In the genomic region with DNA sequence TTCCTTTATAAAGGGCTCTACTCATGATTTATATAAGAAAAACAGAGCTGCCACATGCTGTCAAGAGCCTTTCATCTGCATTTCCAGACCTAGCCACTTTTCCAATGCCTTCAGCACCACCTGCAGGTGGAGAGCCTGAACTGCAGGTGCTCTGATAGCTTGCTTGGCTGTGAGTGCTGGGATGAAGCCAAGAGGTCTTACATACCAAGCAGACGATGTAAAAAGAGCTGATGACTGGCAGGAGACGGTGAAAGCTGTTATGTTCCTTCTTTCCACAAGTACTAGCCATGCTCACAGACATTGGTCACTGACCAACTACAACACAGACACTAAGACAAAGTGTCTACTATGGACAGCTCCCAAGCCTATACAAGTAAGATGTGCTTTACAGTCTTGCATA, we compare ENCODE assay signal across 8 mouse cellular contexts. TPM values are rescaled to one million over a fixed set of nuclear protein-coding genes. Genes with fewer than 3 reads are reported as not detected.
DNase-seq lines count a peak whose midpoint lies in the region; ATAC-seq lines count a peak whose summit lies in the region.

No protein-coding gene starts in this region.

- H3K4me3 ChIP-seq in embryonic facial prominence, embryonic 11.5 days (ENCODE audit: low read depth, low read length) = no peak overlapping the region
- no peak overlapping the region for H3K4me3 ChIP-seq in limb, embryonic 11.5 days (ENCODE audit: low read depth, low read length)

- WGBS in embryonic facial prominence, embryonic 11.5 days = 12% methylated on average over 2 of the region's 2 CpGs
- WGBS in limb, embryonic 11.5 days = 24% methylated on average over 2 of the region's 2 CpGs

- H3K4me1 ChIP-seq in embryonic facial prominence, embryonic 11.5 days (ENCODE audit: control insufficient read depth, insufficient read depth, low read length) = no peaks in the 10 kb centered on the region; the same call in 1 of the 2 replicates
- 0 out of 2 replicates have a peak, but pooled peaks cover 3% of the 10 kb centered on the region for H3K4me1 ChIP-seq in limb, embryonic 11.5 days (ENCODE audit: control insufficient read depth, insufficient read depth, low read length)

- H3K36me3 ChIP-seq in embryonic facial prominence, embryonic 11.5 days (replicated peaks; ENCODE audit: control insufficient read depth, insufficient read depth, low read depth, low read length) = no peaks in the 10 kb centered on the region
- H3K36me3 ChIP-seq in limb, embryonic 11.5 days (ENCODE audit: control insufficient read depth, insufficient read depth, low read length) = no peaks in the 10 kb centered on the region; the same call in 1 of the 2 replicates
- H3K36me3 ChIP-seq in splenic B cell, adult 2 months (ENCODE audit: control insufficient read depth, insufficient read depth, low read length, poor library complexity, severe bottlenecking) = peaks cover 2% of the 10 kb centered on the region; the same call in 1 of the 2 replicates

- no peak overlapping the region for H3K4me2 ChIP-seq in embryonic facial prominence, embryonic 11.5 days (ENCODE audit: low read depth, low read length)
- no peak overlapping the region for H3K4me2 ChIP-seq in limb, embryonic 11.5 days (ENCODE audit: low read depth, severe bottlenecking)

- H3K9me3 ChIP-seq in embryonic facial prominence, embryonic 11.5 days (replicated peaks; ENCODE audit: control insufficient read depth, low read length) = no peaks in the 10 kb centered on the region
- H3K9me3 ChIP-seq in limb, embryonic 11.5 days (ENCODE audit: control insufficient read depth, low read length) = no peaks in the 10 kb centered on the region

- H3K27me3 ChIP-seq in embryonic facial prominence, embryonic 11.5 days (ENCODE audit: control insufficient read depth, insufficient read depth, low read length) = no peaks in the 10 kb centered on the region
- H3K27me3 ChIP-seq in limb, embryonic 11.5 days (ENCODE audit: control insufficient read depth, insufficient read depth, low read length) = no peaks in the 10 kb centered on the region
- H3K27me3 ChIP-seq in splenic B cell, adult 2 months (ENCODE audit: control insufficient read depth, insufficient read depth, low read length, poor library complexity, severe bottlenecking) = no peaks in the 10 kb centered on the region; the same call in 1 of the 2 replicates

- peak; percentile 80 for DNase-seq in A20 (ENCODE audit: low read depth, low spot score)
- DNase-seq in adrenal gland, postnatal 25 days = peak; percentile 82
- DNase-seq in embryonic facial prominence, embryonic 11.5 days (ENCODE audit: low spot score) = peak; percentile 87
- DNase-seq in heart, adult 8-10 months (ENCODE audit: low spot score) = peak; percentile 89
- peak; percentile 81 to 90 for DNase-seq in kidney, adult 8-10 months
- DNase-seq in limb, embryonic 11.5 days (ENCODE audit: low spot score) = peak; percentile 88
- peak; percentile 94 for DNase-seq in naive thymus-derived CD4-positive, alpha-beta T cell, adult 2 months (ENCODE audit: low read depth)
- peak; percentile 91 for DNase-seq in splenic B cell, adult 2 months (ENCODE audit: low read depth, low spot score)

- no peak for ATAC-seq in embryonic facial prominence, embryonic 11.5 days (replicated peaks; ENCODE audit: insufficient number of reproducible peaks, low FRiP score, low TSS enrichment, low read depth)
- no peak for ATAC-seq in limb, embryonic 11.5 days (ENCODE audit: insufficient number of reproducible peaks, low FRiP score, low TSS enrichment, low read depth)

- H3K9ac ChIP-seq in embryonic facial prominence, embryonic 11.5 days (replicated peaks; ENCODE audit: low read length) = no peak overlapping the region
- no peak overlapping the region for H3K9ac ChIP-seq in limb, embryonic 11.5 days (ENCODE audit: low read length)

- no peak overlapping the region for H3K27ac ChIP-seq in embryonic facial prominence, embryonic 11.5 days (replicated peaks; ENCODE audit: low read depth, low read length)
- no peak overlapping the region for H3K27ac ChIP-seq in limb, embryonic 11.5 days (replicated peaks; ENCODE audit: low read depth, low read length)

RNA-seq across cellular contexts. Expression of a gene that starts 12.0 kb away (rescaled TPM):
- total RNA-seq in adrenal gland, postnatal 25 days (2021) = 0.39 TPM in 1 of 2 replicates, not detected in the other
- polyA plus RNA-seq in embryonic facial prominence, embryonic 11.5 days (2014; fragmentation: Nextera tagmentation; extraction: Ambion mirVana) = 0.36 and 0.61 TPM in 2 replicates
- not detected for total RNA-seq in heart, adult 8-10 months (2022)
- polyA plus RNA-seq in limb, embryonic 11.5 days (2014; fragmentation: Nextera tagmentation; extraction: Ambion mirVana) = 0.17 and 0.67 TPM in 2 replicates

RNA-seq across cellular contexts. Expression of a gene that starts 12.3 kb away (rescaled TPM):
- total RNA-seq in adrenal gland, postnatal 25 days (2021) = 59.0 and 63.1 TPM in 2 replicates
- polyA plus RNA-seq in embryonic facial prominence, embryonic 11.5 days (2014; fragmentation: Nextera tagmentation; extraction: Ambion mirVana) = 41.7 and 43.0 TPM in 2 replicates
- total RNA-seq in heart, adult 8-10 months (2022) = 10 to 100 TPM; 64.5 to 75.3 (median 71.5) TPM
- 41.7 and 45.4 TPM in 2 replicates for polyA plus RNA-seq in limb, embryonic 11.5 days (2014; fragmentation: Nextera tagmentation; extraction: Ambion mirVana)

RNA-seq across cellular contexts. Expression of a gene that starts 42.1 kb away (rescaled TPM):
- not detected in 2 replicates for total RNA-seq in adrenal gland, postnatal 25 days (2021)
- not detected in 2 replicates for polyA plus RNA-seq in embryonic facial prominence, embryonic 11.5 days (2014; fragmentation: Nextera tagmentation; extraction: Ambion mirVana)
- under 1 TPM in 1 of 4 experiments, not detected in 3; 0.06 TPM for total RNA-seq in heart, adult 8-10 months (2022)
- polyA plus RNA-seq in limb, embryonic 11.5 days (2014; fragmentation: Nextera tagmentation; extraction: Ambion mirVana) = 0.07 TPM in 1 of 2 replicates, not detected in the other
